Mouse (Mus musculus): ENCODE measurements around the gene Cytl1.

Gene Cytl1

GRCm38 (mm10) chr5:37770870-37771269 lies 35.6 kb downstream of the Cytl1 start:
- DNase-seq (ENCODE audit: low spot score) = no peak

GRCm38 (mm10) chr5:37774011-37774410 lies 38.7 kb downstream of the Cytl1 start:
- no peak for DNase-seq (ENCODE audit: low spot score)

GRCm38 (mm10) chr5:37775681-37776080 lies 40.4 kb downstream of the Cytl1 start:
- DNase-seq (ENCODE audit: low spot score) = no peak

GRCm38 (mm10) chr5:37783306-37783705 lies 48.0 kb downstream of the Cytl1 start:
- no peak for DNase-seq (ENCODE audit: low spot score)

- no peak for DNase-seq (ENCODE audit: low spot score)
Measured at GRCm38 (mm10) chr5:37784847-37785391, 49.6 kb downstream of the Cytl1 start.
